Comparison of ENCODE assay signal across 23 mouse cellular contexts in genomic region chr10:95287351-95287750, GRCm38 (mm10). TPM values are rescaled to one million over a fixed set of nuclear protein-coding genes. Genes with fewer than 3 reads are reported as not detected.
DNase-seq lines count a peak whose midpoint lies in the region; ATAC-seq and TF ChIP-seq lines count a peak whose summit lies in the region.
"Had no signal": no experiment of that assay in that cellular context is flagged by ENCODE, and none has a peak within 500 bp of the region (broad histone marks: within the 10 kb centered on the region; RNA-seq: fewer than 3 reads in every experiment).

No protein-coding gene starts in this region.

- no peak overlapping the region for H3K9ac ChIP-seq in ES-Bruce4 (ENCODE audit: low read depth, poor library complexity, severe bottlenecking)
- H3K9ac ChIP-seq: embryonic facial prominence, embryonic 13.5 days; forebrain, embryonic 12.5 days; hindbrain, embryonic 12.5 days had no signal

- peak; percentile 60 for DNase-seq in R1 (ENCODE audit: low read depth, low spot score)
- DNase-seq in kidney, postnatal 4 days: no peak
- DNase-seq in T-cell, adult 2 months (ENCODE audit: low spot score): no peak
- DNase-seq: adrenal gland, postnatal 10 days; cerebellum, adult 11-12 months; cerebellum, adult 9-11 months; cerebellum, postnatal 36 days; gastrocnemius, adult 2 months; gastrocnemius, postnatal 25 days; heart, postnatal 10 days; heart, postnatal 4 days; kidney, adult 18-20 months had no signal

- no peak for TF ChIP-seq EP300 in ES-Bruce4 (IDR thresholded peaks at IDR 0.05; ENCODE audit: insufficient read depth, low read depth, low read length)

- ATAC-seq in megakaryocyte, adult 5-6 weeks (ENCODE audit: poor library complexity, severe bottlenecking): no peak
- ATAC-seq: forebrain, embryonic 16.5 days; hindbrain, embryonic 16.5 days; inflammation-experienced regulatory T-cells, adult 6 months; Patski had no signal

- no peak for TF ChIP-seq POLR2A in ES-Bruce4 (IDR thresholded peaks at IDR 0.05; ENCODE audit: insufficient read depth, low read length)

- H3K27ac ChIP-seq in ES-Bruce4 (ENCODE audit: insufficient read depth, low read length): no peak overlapping the region
- H3K27ac ChIP-seq: embryonic facial prominence, embryonic 13.5 days; forebrain, embryonic 12.5 days; heart, embryonic 10.5 days; hindbrain, embryonic 12.5 days had no signal

- H3K4me1 ChIP-seq in megakaryocyte, embryonic 14.5 days: peaks cover 30% of the 10 kb centered on the region
- no peaks in the 10 kb centered on the region for H3K4me1 ChIP-seq in ES-Bruce4 (ENCODE audit: control insufficient read depth, insufficient read depth, low read length)
- H3K4me1 ChIP-seq: embryonic facial prominence, embryonic 13.5 days; forebrain, embryonic 12.5 days; hindbrain, embryonic 12.5 days had no signal

- no peaks in the 10 kb centered on the region for H3K9me3 ChIP-seq in megakaryocyte, embryonic 14.5 days
- no peaks in the 10 kb centered on the region for H3K9me3 ChIP-seq in ES-Bruce4 (replicated peaks; ENCODE audit: control insufficient read depth, insufficient read depth, low read length, poor library complexity, severe bottlenecking)
- H3K9me3 ChIP-seq: embryonic facial prominence, embryonic 13.5 days; forebrain, embryonic 12.5 days; heart, embryonic 10.5 days; hindbrain, embryonic 12.5 days had no signal

- peaks cover 7% of the 10 kb centered on the region for H3K27me3 ChIP-seq in megakaryocyte, embryonic 14.5 days (replicated peaks)
- no peaks in the 10 kb centered on the region for H3K27me3 ChIP-seq in ES-Bruce4 (ENCODE audit: control insufficient read depth, insufficient read depth, low read length, poor library complexity, severe bottlenecking)
- H3K27me3 ChIP-seq: embryonic facial prominence, embryonic 13.5 days; forebrain, embryonic 12.5 days; hindbrain, embryonic 12.5 days; Patski had no signal

- H3K4me3 ChIP-seq in megakaryocyte, embryonic 14.5 days (replicated peaks): peak overlapping the region; percentile 29
- peak overlapping the region; percentile 25; the same call in 1 of the 2 replicates for H3K4me3 ChIP-seq in ES-Bruce4 (ENCODE audit: low read depth, low read length)
- H3K4me3 ChIP-seq: embryonic facial prominence, embryonic 13.5 days; forebrain, embryonic 12.5 days; gastrocnemius, adult 2 months; heart, embryonic 10.5 days; hindbrain, embryonic 12.5 days had no signal

- peak; percentile 50 for TF ChIP-seq CTCF in ES-Bruce4 (IDR thresholded peaks at IDR 0.05; ENCODE audit: low read depth, low read length)

- H3K36me3 ChIP-seq in megakaryocyte, embryonic 14.5 days (replicated peaks; ENCODE audit: low read length): peaks cover 7% of the 10 kb centered on the region
- no peaks in the 10 kb centered on the region for H3K36me3 ChIP-seq in ES-Bruce4 (ENCODE audit: control insufficient read depth, insufficient read depth, low read length, poor library complexity, severe bottlenecking)
- H3K36me3 ChIP-seq: embryonic facial prominence, embryonic 13.5 days; forebrain, embryonic 12.5 days; heart, embryonic 10.5 days; hindbrain, embryonic 12.5 days had no signal

RNA-seq across cellular contexts. Expression of gene Cradd, which starts 36.6 kb away (rescaled TPM):
- 18.0 and 47.9 TPM in 2 replicates for polyA plus RNA-seq in megakaryocyte, embryonic 14.5 days (2012; ENCODE audit: insufficient read depth, low replicate concordance)
- 20.3 and 20.5 TPM in 2 replicates for total RNA-seq in megakaryocyte, adult 5-6 weeks (2015)
- 3.6 and 7.3 TPM in 2 replicates for total RNA-seq in megakaryocyte, adult 5-6 weeks (2017)
- 18.4 and 21.9 TPM in 2 replicates for polyA plus RNA-seq in ES-Bruce4 (2011; ENCODE audit: insufficient read depth, insufficient read length, low read depth, missing spikeins)
